9 mouse cellular contexts compared by ENCODE assay signal in genomic region chr16:35862057-35862456, GRCm38 (mm10). TPM values are rescaled to one million over a fixed set of nuclear protein-coding genes. Genes with fewer than 3 reads are reported as not detected.
A peak's percentile ranks its signal among the peaks of the same experiment; 100 is the strongest.
DNase-seq lines count a peak whose midpoint lies in the region; ATAC-seq lines count a peak whose summit lies in the region.
"Had no signal": no experiment of that assay in that cellular context is flagged by ENCODE, and none has a peak within 500 bp of the region (broad histone marks: within the 10 kb centered on the region; RNA-seq: fewer than 3 reads in every experiment).

No protein-coding gene starts in this region.

- peak; percentile 31 for DNase-seq in kidney, postnatal 10 days
- DNase-seq in kidney, adult 11 months: no peak
- DNase-seq in thymus, postnatal 4 days: peak; percentile 61
- DNase-seq in thymus, adult 18-20 months: no peak
- no peak for DNase-seq in right cerebral cortex, postnatal 4 days
- DNase-seq in right cerebral cortex, postnatal 10 days (ENCODE audit: low spot score in 2 of 2): no peak
- DNase-seq: cerebellum, adult 11 months had no signal

- peak; percentile 57; the same call in 1 of the 2 replicates for ATAC-seq in erythroblast, adult 5-6 weeks (replicated peaks; ENCODE audit: low FRiP score, poor library complexity, severe bottlenecking)
- ATAC-seq: midbrain, embryonic 15.5 days had no signal

RNA-seq across cellular contexts. Expression of gene Parp14, which starts 9.3 kb away (rescaled TPM):
- 17.3 and 18.0 TPM in 2 replicates for total RNA-seq in erythroblast, adult 5-6 weeks (2015; ENCODE audit: low replicate concordance)
- total RNA-seq in erythroblast, adult 5-6 weeks (2017; ENCODE audit: low replicate concordance): 34.6 and 34.8 TPM in 2 replicates

Comparison
In these comparisons a context has a peak if more than half of its experiments do, and no peak if none do; other contexts are left out.
1. DNase-seq: peak in kidney, postnatal 10 days (single experiment) and thymus, postnatal 4 days (single experiment); none in kidney, adult 11 months (single experiment), thymus, adult 18-20 months (0 of 2), right cerebral cortex, postnatal 4 days (single experiment) and right cerebral cortex, postnatal 10 days (0 of 2).